Mouse (Mus musculus) hindbrain, postnatal 0 days (tissue): ENCODE data around the gene Rmdn2. TPM values are rescaled to one million over a fixed set of nuclear protein-coding genes. Genes with fewer than 3 reads are reported as not detected.

ENCODE experiments used
- ATAC-seq: fragments of 200-750 bp; cut with Nextera tagmentation; 2 replicates; pipeline ENCODE4 v1.8.0; 2017; ENCODE audit warnings: mild to moderate bottlenecking, moderate TSS enrichment, moderate library complexity
- DNase-seq: peaks from one replicate; pipeline ENCODE4 v3.0.0-alpha.2; 2015; ENCODE audit warnings: low spot score
- H3K27ac ChIP-seq: fragments of 300-500 bp; sonication (generic); 2 replicates; pipeline ENCODE4 v1.5.1; 2014; ENCODE audit warnings: mild to moderate bottlenecking
- H3K27me3 ChIP-seq: fragments of 300-500 bp; sonication (generic); 2 replicates; pipeline ENCODE4 v1.6.1; 2014; ENCODE audit warnings: low read length, mixed read lengths; ENCODE audit not compliant: insufficient read depth
- H3K36me3 ChIP-seq: fragments of 300-500 bp; sonication (generic); 2 replicates; pipeline ENCODE4 v1.6.1; 2014; ENCODE audit warnings: low read length, mixed read lengths; ENCODE audit not compliant: insufficient read depth
- H3K4me1 ChIP-seq: fragments of 300-500 bp; sonication (generic); 2 replicates; pipeline ENCODE4 v1.6.1; 2014; ENCODE audit warnings: antibody characterized with exemption, low read length, mixed read lengths; ENCODE audit not compliant: insufficient read depth
- H3K4me2 ChIP-seq: fragments of 300-500 bp; sonication (generic); 2 replicates; pipeline ENCODE4 v1.6.1; 2014; ENCODE audit warnings: low read depth, mild to moderate bottlenecking, low read length, moderate library complexity, mixed read lengths
- H3K4me3 ChIP-seq: fragments of 300-500 bp; sonication (generic); 2 replicates; pipeline ENCODE4 v1.5.1; 2014; ENCODE audit warnings: low read length
- H3K9ac ChIP-seq: fragments of 300-500 bp; sonication (generic); replicated peaks from 2 replicates; pipeline ENCODE4 v1.6.1; 2014; ENCODE audit warnings: mild to moderate bottlenecking, low read length, moderate library complexity, mixed read lengths
- H3K9me3 ChIP-seq: fragments of 300-500 bp; sonication (generic); 2 replicates; pipeline ENCODE4 v1.6.1; 2016; ENCODE audit warnings: low read length, mixed read lengths
- CTCF ChIP-seq: IDR thresholded peaks from 2 replicates; pipeline ENCODE4 v1.5.1; 2016; ENCODE audit warnings: antibody characterized with exemption, control low read depth, low read depth
- whole genome bisulfite sequencing: fragments of 180-500 bp; shearing (Covaris S2); extraction: QIAGEN DNeasy Blood & Tissue Kit; methylation state at CpG from one replicate; pipeline ENCODE4 v1.1.7; 2014; 5-methylcytosine and 5-hydroxymethylcytosine counted together
- polyA plus RNA-seq: library from polyadenylated mRNA; unstranded; fragments of >200 nt; fragmentation: Nextera tagmentation; extraction: Ambion mirVana; gene quantifications from 2 replicates; pipeline ENCODE4 v1.2.1, GENCODE M21; 2015
- total RNA-seq: library from RNA; depleted of rRNA; stranded (reverse); fragments of >200 nt; gene quantifications from 2 replicates; pipeline ENCODE4 v1.2.3, GENCODE M21; 2014

Gene Rmdn2
- total and polyA plus RNA-seq, 2 experiments from 2014 or later, result 3.6 to 12.4 TPM

- H3K9me3 ChIP-seq, result no peaks in the 10 kb centered on the region
- no peak overlapping the region for H3K4me2 ChIP-seq
- no peaks in the 10 kb centered on the region for H3K4me1 ChIP-seq
- no peak overlapping the region for H3K9ac ChIP-seq
- no peak overlapping the region for H3K4me3 ChIP-seq
- DNase-seq (no peak), ATAC-seq (no peak)
- no peak for TF ChIP-seq CTCF
- WGBS, result 76% methylated on average over 4 of the region's 4 CpGs
- no peak overlapping the region for H3K27ac ChIP-seq
- H3K36me3 ChIP-seq, result no peaks in the 10 kb centered on the region
- no peaks in the 10 kb centered on the region for H3K27me3 ChIP-seq
Observed at GRCm38 (mm10) chr17:79583466-79583865, 28.2 kb upstream of the Rmdn2 start.

GRCm38 (mm10) chr17:79584246-79584800 is 27.3 kb upstream of the Rmdn2 start:
- ATAC-seq (no peak), DNase-seq (no peak)
- Histone ChIP-seq H3K9ac (no peak overlapping the region), H3K27me3 (no peaks in the 10 kb centered on the region), H3K36me3 (no peaks in the 10 kb centered on the region), H3K27ac (no peak overlapping the region), H3K4me3 (no peak overlapping the region), H3K4me1 (no peaks in the 10 kb centered on the region), H3K9me3 (no peaks in the 10 kb centered on the region), H3K4me2 (no peak overlapping the region)
- 92% methylated on average over 6 of the region's 6 CpGs for WGBS
- TF ChIP-seq CTCF, result no peak

GRCm38 (mm10) chr17:79589913-79590312 is 21.8 kb upstream of the Rmdn2 start:
- TF ChIP-seq CTCF, result no peak
- 92% methylated on average over 1 of the region's 1 CpGs for WGBS
- Histone ChIP-seq H3K9ac (no peak overlapping the region), H3K4me3 (no peak overlapping the region), H3K9me3 (no peaks in the 10 kb centered on the region), H3K27me3 (no peaks in the 10 kb centered on the region), H3K4me2 (no peak overlapping the region), H3K4me1 (no peaks in the 10 kb centered on the region), H3K27ac (no peak overlapping the region), H3K36me3 (no peaks in the 10 kb centered on the region)
- no peak for ATAC-seq
- no peak for DNase-seq

- Histone ChIP-seq H3K4me3 (no peak overlapping the region), H3K9me3 (no peaks in the 10 kb centered on the region), H3K27me3 (no peaks in the 10 kb centered on the region), H3K27ac (no peak overlapping the region), H3K9ac (no peak overlapping the region), H3K4me2 (no peak overlapping the region), H3K4me1 (no peaks in the 10 kb centered on the region), H3K36me3 (no peaks in the 10 kb centered on the region)
- WGBS, result 85% methylated on average over 4 of the region's 4 CpGs
- no peak for TF ChIP-seq CTCF
- no peak for DNase-seq
- ATAC-seq, result no peak
Observed at GRCm38 (mm10) chr17:79595996-79596395, 15.7 kb upstream of the Rmdn2 start.

GRCm38 (mm10) chr17:79598151-79598550 is 13.5 kb upstream of the Rmdn2 start:
- Histone ChIP-seq H3K9me3 (no peaks in the 10 kb centered on the region), H3K27ac (no peak overlapping the region), H3K4me3 (no peak overlapping the region), H3K9ac (no peak overlapping the region), H3K4me2 (no peak overlapping the region), H3K27me3 (no peaks in the 10 kb centered on the region), H3K36me3 (no peaks in the 10 kb centered on the region), H3K4me1 (no peaks in the 10 kb centered on the region)
- TF ChIP-seq CTCF, result no peak
- ATAC-seq (no peak), DNase-seq (no peak)
- 67% methylated on average over 2 of the region's 2 CpGs for WGBS

- Histone ChIP-seq H3K4me2 (no peak overlapping the region), H3K4me3 (no peak overlapping the region), H3K27ac (no peak overlapping the region), H3K9ac (no peak overlapping the region), H3K27me3 (no peaks in the 10 kb centered on the region), H3K4me1 (no peaks in the 10 kb centered on the region), H3K9me3 (no peaks in the 10 kb centered on the region), H3K36me3 (no peaks in the 10 kb centered on the region)
- no peak for ATAC-seq
- no peak for DNase-seq
- no peak for TF ChIP-seq CTCF
- 36% methylated on average over 8 of the region's 8 CpGs for WGBS
Observed at GRCm38 (mm10) chr17:79598596-79599577, 12.8 kb upstream of the Rmdn2 start.

GRCm38 (mm10) chr17:79600108-79600507 is 11.6 kb upstream of the Rmdn2 start:
- no peaks in the 10 kb centered on the region for H3K27me3 ChIP-seq
- TF ChIP-seq CTCF, result no peak
- no peaks in the 10 kb centered on the region for H3K36me3 ChIP-seq
- no peak overlapping the region for H3K9ac ChIP-seq
- no peak overlapping the region for H3K4me3 ChIP-seq
- no peaks in the 10 kb centered on the region for H3K9me3 ChIP-seq
- H3K27ac ChIP-seq, result no peak overlapping the region
- no peak for ATAC-seq
- WGBS, result 76% methylated on average over 4 of the region's 4 CpGs
- H3K4me2 ChIP-seq, result no peak overlapping the region
- no peaks in the 10 kb centered on the region for H3K4me1 ChIP-seq
- no peak for DNase-seq
